Comparison of ENCODE assay signal across 12 mouse cellular contexts in the genomic region with DNA sequence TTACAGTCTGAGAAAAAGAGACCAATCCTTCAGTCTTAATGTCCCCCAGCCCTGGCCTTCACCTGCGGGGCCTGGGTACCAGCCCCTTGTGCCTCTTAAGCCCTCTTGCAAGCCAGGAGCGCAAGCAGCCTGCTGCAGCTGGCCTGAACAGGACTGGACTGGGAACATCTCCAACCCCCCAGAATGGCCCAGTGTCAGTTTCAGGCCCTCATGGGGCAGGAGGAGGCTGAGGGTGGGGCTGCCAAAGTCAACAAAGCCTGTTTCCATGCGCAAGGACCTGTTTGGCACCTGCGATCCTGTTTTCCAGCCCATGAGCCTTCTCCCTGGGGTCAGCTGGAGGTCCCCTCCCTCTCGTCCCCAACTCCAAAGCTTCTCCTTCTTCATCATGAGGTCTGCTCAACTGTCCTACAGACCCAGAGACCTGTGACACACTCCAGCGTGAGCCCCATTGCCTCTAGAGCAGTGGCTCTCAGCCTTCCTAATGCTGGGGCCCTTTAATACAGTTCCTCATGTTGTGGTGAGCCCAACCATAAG. TPM values are rescaled to one million over a fixed set of nuclear protein-coding genes. Genes with fewer than 3 reads are reported as not detected.
DNase-seq lines count a peak whose midpoint lies in the region; ATAC-seq lines count a peak whose summit lies in the region.
"Had no signal": no experiment of that assay in that cellular context is flagged by ENCODE, and none has a peak within 500 bp of the region (broad histone marks: within the 10 kb centered on the region; RNA-seq: fewer than 3 reads in every experiment).

No protein-coding gene starts in this region.

- no peaks in the 10 kb centered on the region for H3K9me3 ChIP-seq in kidney, embryonic 16.5 days (ENCODE audit: low read length)

- no peak overlapping the region for H3K4me3 ChIP-seq in kidney, embryonic 16.5 days (ENCODE audit: low read length)

- no peak overlapping the region for H3K9ac ChIP-seq in kidney, embryonic 16.5 days (replicated peaks; ENCODE audit: low read length)

- ATAC-seq in kidney, embryonic 16.5 days (ENCODE audit: low FRiP score, low TSS enrichment): no peak
- ATAC-seq in frontal cortex, adult (ENCODE audit: low TSS enrichment): no peak

- intact Hi-C loops in heart, postnatal 25 days (cut with DNase I): no loop called here

- 76% methylated on average over 6 of the region's 6 CpGs for WGBS in kidney, embryonic 16.5 days

- DNase-seq in kidney, postnatal 10 days: peak; percentile 46
- peak; percentile 62 for DNase-seq in MN1 (ENCODE audit: low spot score)
- DNase-seq in adrenal gland, postnatal 25 days: peak; percentile 40
- peak; percentile 27 for DNase-seq in heart, postnatal 25 days (ENCODE audit: low spot score)
- no peak for DNase-seq in embryo, embryonic 9.5 days (ENCODE audit: extremely low spot score)
- DNase-seq: right cerebral cortex, postnatal 14 days; thymus, postnatal 36 days had no signal

- no peak overlapping the region for H3K4me2 ChIP-seq in kidney, embryonic 16.5 days (replicated peaks; ENCODE audit: low read depth, low read length)

- peaks cover 14% of the 10 kb centered on the region for H3K4me1 ChIP-seq in kidney, embryonic 16.5 days (ENCODE audit: insufficient read depth, low read length)

- no peaks in the 10 kb centered on the region for H3K36me3 ChIP-seq in kidney, embryonic 16.5 days (ENCODE audit: insufficient read depth, low read length)

- no peaks in the 10 kb centered on the region for H3K27me3 ChIP-seq in kidney, embryonic 16.5 days (ENCODE audit: insufficient read depth, low read length)

- no peak overlapping the region for H3K27ac ChIP-seq in kidney, embryonic 16.5 days (ENCODE audit: low read length)

RNA-seq across cellular contexts. Expression of a gene that starts 28.5 kb away (rescaled TPM):
- polyA plus RNA-seq in kidney, embryonic 16.5 days (2015; fragmentation: Nextera tagmentation; extraction: Ambion mirVana): 0.10 TPM in 1 of 2 replicates, not detected in the other
- 0.52 and 0.67 TPM in 2 replicates for total RNA-seq in adrenal gland, postnatal 25 days (2021)
- total RNA-seq in heart, postnatal 25 days (2021): 1 to 10 TPM in 1 of 2 experiments, under 1 TPM in 1; 0.81 to 1.1 TPM
- total RNA-seq: common myeloid progenitor, adult 5-6 weeks; hematopoietic stem cell, adult 5-6 weeks; MEL had no signal

RNA-seq across cellular contexts. Expression of a gene that starts 49.4 kb away (rescaled TPM):
- 42.9 and 46.7 TPM in 2 replicates for polyA plus RNA-seq in kidney, embryonic 16.5 days (2015; fragmentation: Nextera tagmentation; extraction: Ambion mirVana)
- total RNA-seq in adrenal gland, postnatal 25 days (2021): 47.8 and 59.0 TPM in 2 replicates
- total RNA-seq in heart, postnatal 25 days (2021): 10 to 100 TPM; 17.9 to 20.3 TPM
